ENCODE assay signal across 8 mouse cellular contexts in genomic region chr11:120051124-120051811, GRCm38 (mm10). TPM values are rescaled to one million over a fixed set of nuclear protein-coding genes. Genes with fewer than 3 reads are reported as not detected.
DNase-seq lines count a peak whose midpoint lies in the region; ATAC-seq and TF ChIP-seq lines count a peak whose summit lies in the region.
"Had no signal": no experiment of that assay in that cellular context is flagged by ENCODE, and none has a peak within 500 bp of the region (broad histone marks: within the 10 kb centered on the region; RNA-seq: fewer than 3 reads in every experiment).

No protein-coding gene starts in this region.

- H3K4me2 ChIP-seq in forebrain, embryonic 15.5 days (replicated peaks): no peak overlapping the region
- H3K4me2 ChIP-seq in neural tube, embryonic 13.5 days: no peak overlapping the region

- no peak overlapping the region for H3K4me3 ChIP-seq in bone marrow, adult 2 months (replicated peaks; ENCODE audit: control insufficient read depth, low read depth, low read length)
- H3K4me3 ChIP-seq in forebrain, embryonic 15.5 days: no peak overlapping the region
- no peak overlapping the region for H3K4me3 ChIP-seq in neural tube, embryonic 13.5 days

- TF ChIP-seq CTCF in bone marrow, adult 2 months (IDR thresholded peaks at IDR 0.05; ENCODE audit: control insufficient read depth, insufficient read depth, low read length): no peak

- no peak for ATAC-seq in forebrain, embryonic 15.5 days (replicated peaks)
- ATAC-seq in neural tube, embryonic 13.5 days (ENCODE audit: low read depth): no peak

- TF ChIP-seq POLR2A in bone marrow, adult 2 months (IDR thresholded peaks at IDR 0.05; ENCODE audit: borderline replicate concordance, control insufficient read depth, low read depth, low read length): no peak

- H3K9me3 ChIP-seq in forebrain, embryonic 15.5 days: no peaks in the 10 kb centered on the region
- no peaks in the 10 kb centered on the region for H3K9me3 ChIP-seq in neural tube, embryonic 13.5 days

- WGBS in bone marrow, adult 2 months: 56% methylated on average over 14 of the region's 14 CpGs
- 42% methylated on average over 14 of the region's 14 CpGs for WGBS in forebrain, embryonic 15.5 days
- WGBS in neural tube, embryonic 13.5 days: 38% methylated on average over 14 of the region's 14 CpGs

- DNase-seq in layer of hippocampus, adult 9-11 months: peak; percentile 66
- no peak for DNase-seq in layer of hippocampus, adult 9-10 months (ENCODE audit: low spot score)
- no peak for DNase-seq in yolk sac, embryonic 10.5 days (ENCODE audit: low spot score)
- no peak for DNase-seq in right cerebral cortex, postnatal 36 days (ENCODE audit: low spot score in 2 of 2)
- DNase-seq: thymus, postnatal 4 days had no signal

- H3K9ac ChIP-seq in forebrain, embryonic 15.5 days (replicated peaks): no peak overlapping the region
- peak overlapping the region; percentile 31; the same call in 1 of the 2 replicates for H3K9ac ChIP-seq in neural tube, embryonic 13.5 days

- peak overlapping the region; percentile 15; the same call in 1 of the 2 replicates for H3K27ac ChIP-seq in bone marrow, adult 2 months (ENCODE audit: control insufficient read depth, insufficient read depth, low read depth, low read length, poor library complexity)
- peak overlapping the region; percentile 16; the same call in 1 of the 2 replicates for H3K27ac ChIP-seq in forebrain, embryonic 15.5 days (replicated peaks)
- H3K27ac ChIP-seq in neural tube, embryonic 13.5 days (replicated peaks): peak overlapping the region; percentile 46; the same call in 1 of the 2 replicates

- no peaks in the 10 kb centered on the region; the same call in 1 of the 2 replicates for H3K4me1 ChIP-seq in bone marrow, adult 2 months (ENCODE audit: control insufficient read depth, insufficient read depth, low read length)
- H3K4me1 ChIP-seq in forebrain, embryonic 15.5 days: peaks cover 28% of the 10 kb centered on the region
- H3K4me1 ChIP-seq in neural tube, embryonic 13.5 days (replicated peaks): peaks cover 41% of the 10 kb centered on the region

- no peaks in the 10 kb centered on the region for H3K36me3 ChIP-seq in forebrain, embryonic 15.5 days
- no peaks in the 10 kb centered on the region for H3K36me3 ChIP-seq in neural tube, embryonic 13.5 days

- H3K27me3 ChIP-seq in forebrain, embryonic 15.5 days: no peaks in the 10 kb centered on the region
- H3K27me3 ChIP-seq in neural tube, embryonic 13.5 days: peaks cover 23% of the 10 kb centered on the region

RNA-seq across cellular contexts. Expression of gene Aatk, which starts 4.3 kb away (rescaled TPM):
- 8.4 and 15.7 TPM in 2 replicates for polyA plus RNA-seq in bone marrow, adult 2 months (2011; ENCODE audit: insufficient read depth, insufficient read length, low replicate concordance, missing spikeins)
- polyA plus RNA-seq in forebrain, embryonic 15.5 days (2015; fragmentation: Nextera tagmentation; extraction: Ambion mirVana): 21.9 and 22.5 TPM in 2 replicates
- 28.2 and 34.2 TPM in 2 replicates for polyA plus RNA-seq in neural tube, embryonic 13.5 days (2015; fragmentation: Nextera tagmentation; extraction: Ambion mirVana)

RNA-seq across cellular contexts. Expression of gene Cep131, which starts 35.4 kb away (rescaled TPM):
- 14.3 and 19.8 TPM in 2 replicates for polyA plus RNA-seq in bone marrow, adult 2 months (2011; ENCODE audit: insufficient read depth, insufficient read length, low replicate concordance, missing spikeins)
- 34.6 and 35.0 TPM in 2 replicates for polyA plus RNA-seq in forebrain, embryonic 15.5 days (2015; fragmentation: Nextera tagmentation; extraction: Ambion mirVana)
- polyA plus RNA-seq in neural tube, embryonic 13.5 days (2015; fragmentation: Nextera tagmentation; extraction: Ambion mirVana): 26.1 and 31.3 TPM in 2 replicates

RNA-seq across cellular contexts. Expression of gene Tepsin, which starts 47.3 kb away (rescaled TPM):
- polyA plus RNA-seq in bone marrow, adult 2 months (2011; ENCODE audit: insufficient read depth, insufficient read length, low replicate concordance, missing spikeins): 8.6 and 24.6 TPM in 2 replicates
- polyA plus RNA-seq in forebrain, embryonic 15.5 days (2015; fragmentation: Nextera tagmentation; extraction: Ambion mirVana): 18.7 and 21.9 TPM in 2 replicates
- polyA plus RNA-seq in neural tube, embryonic 13.5 days (2015; fragmentation: Nextera tagmentation; extraction: Ambion mirVana): 20.6 and 21.7 TPM in 2 replicates

RNA-seq across cellular contexts. Expression of gene Ndufaf8, which starts 47.5 kb away (rescaled TPM):
- 27.6 and 30.1 TPM in 2 replicates for polyA plus RNA-seq in bone marrow, adult 2 months (2011; ENCODE audit: insufficient read depth, insufficient read length, low replicate concordance, missing spikeins)
- polyA plus RNA-seq in forebrain, embryonic 15.5 days (2015; fragmentation: Nextera tagmentation; extraction: Ambion mirVana): 49.7 and 56.9 TPM in 2 replicates
- polyA plus RNA-seq in neural tube, embryonic 13.5 days (2015; fragmentation: Nextera tagmentation; extraction: Ambion mirVana): 38.0 and 45.6 TPM in 2 replicates
